In genomic region chr10:68212061-68212915, GRCm38 (mm10) we compare ENCODE assay signal across 8 mouse cellular contexts.
DNase-seq lines count a peak whose midpoint lies in the region; ATAC-seq and TF ChIP-seq lines count a peak whose summit lies in the region.

No protein-coding gene starts in this region.

- DNase-seq in gastrocnemius, postnatal 10 days: peak; percentile 43
- no peak for DNase-seq in gastrocnemius, adult 8-10 months (ENCODE audit: low spot score in 2 of 2)
- DNase-seq in ES-E14 (ENCODE audit: low read depth, low spot score): no peak
- DNase-seq in limb, embryonic 14.5 days (ENCODE audit: low spot score): peak; percentile 85
- no peak for DNase-seq in left cerebral cortex, postnatal 36 days (ENCODE audit: low spot score in 2 of 2)
- no peak for DNase-seq in thymus, postnatal 10 days (ENCODE audit: low spot score in 2 of 2)

- peak overlapping the region; percentile 5; the same call in 1 of the 2 replicates for H3K4me2 ChIP-seq in heart, embryonic 16.5 days (ENCODE audit: low read depth, low read length)
- 0 out of 2 replicates have a peak overlapping the region, but pooled peaks have one; percentile 13 for H3K4me2 ChIP-seq in limb, embryonic 14.5 days (replicated peaks; ENCODE audit: low read depth, low read length, severe bottlenecking)

- no peak for ATAC-seq in heart, embryonic 16.5 days (replicated peaks; ENCODE audit: extremely low read depth, insufficient read depth, low FRiP score)
- ATAC-seq in limb, embryonic 14.5 days (ENCODE audit: low FRiP score, low read depth): peak; percentile 48; the same call in 1 of the 2 replicates
- ATAC-seq in megakaryocyte progenitor cell, adult 5-6 weeks (replicated peaks; ENCODE audit: poor library complexity): no peak

- no peaks in the 10 kb centered on the region for H3K4me1 ChIP-seq in ES-E14 (ENCODE audit: control insufficient read depth in 2 of 2, insufficient read depth in 2 of 2, low read length in 2 of 2, poor library complexity in 1 of 2)
- peaks cover 19% of the 10 kb centered on the region for H3K4me1 ChIP-seq in heart, embryonic 16.5 days (ENCODE audit: control insufficient read depth, insufficient read depth, low read length)
- peaks cover 28% of the 10 kb centered on the region for H3K4me1 ChIP-seq in limb, embryonic 14.5 days (ENCODE audit: control insufficient read depth, insufficient read depth, low read length)

- no peaks in the 10 kb centered on the region for H3K36me3 ChIP-seq in ES-E14 (ENCODE audit: control insufficient read depth, insufficient read depth, low read length, poor library complexity, severe bottlenecking)
- H3K36me3 ChIP-seq in heart, embryonic 16.5 days (ENCODE audit: control insufficient read depth, insufficient read depth): peaks cover 15% of the 10 kb centered on the region
- peaks cover 21% of the 10 kb centered on the region for H3K36me3 ChIP-seq in limb, embryonic 14.5 days (ENCODE audit: control insufficient read depth, insufficient read depth, low read length)

- H3K27ac ChIP-seq in ES-E14 (ENCODE audit: insufficient read depth, low read depth, low read length, poor library complexity, severe bottlenecking): no peak overlapping the region; the same call in 1 of the 2 replicates
- H3K27ac ChIP-seq in heart, embryonic 16.5 days (ENCODE audit: low read length): peak overlapping the region; percentile 13; the same call in 1 of the 2 replicates
- no peak overlapping the region for H3K27ac ChIP-seq in limb, embryonic 14.5 days (replicated peaks; ENCODE audit: low read depth, low read length)

- no peak for TF ChIP-seq POLR2A in limb, embryonic 14.5 days (IDR thresholded peaks at IDR 0.05; ENCODE audit: borderline replicate concordance, extremely low read depth, insufficient read depth, insufficient read length)

- WGBS in heart, embryonic 16.5 days: 41% methylated on average over 10 of the region's 10 CpGs
- WGBS in limb, embryonic 14.5 days: 17% methylated on average over 10 of the region's 10 CpGs

- in situ Hi-C loops in ES-E14 (cut with MboI; ENCODE audit: low sequenced_read_pairs in 2 of 2, unreplicated experiment in 2 of 2): no loop called here

- intact Hi-C loops in left cerebral cortex, postnatal 36 days (cut with DNase I): no loop called here

- H3K27me3 ChIP-seq in heart, embryonic 16.5 days (ENCODE audit: control insufficient read depth, insufficient read depth, low read length): no peaks in the 10 kb centered on the region
- no peaks in the 10 kb centered on the region for H3K27me3 ChIP-seq in limb, embryonic 14.5 days (ENCODE audit: control insufficient read depth, insufficient read depth, low read length)

- no peak overlapping the region for H3K4me3 ChIP-seq in ES-E14 (ENCODE audit: insufficient read depth in 1 of 2, low read depth in 1 of 2, low read length in 2 of 2, poor library complexity in 1 of 2, severe bottlenecking in 1 of 2)
- no peak overlapping the region for H3K4me3 ChIP-seq in heart, embryonic 16.5 days (ENCODE audit: low read length)
- no peak overlapping the region for H3K4me3 ChIP-seq in limb, embryonic 14.5 days (replicated peaks; ENCODE audit: low read length)

- H3K9me3 ChIP-seq in ES-E14 (ENCODE audit: control insufficient read depth, insufficient read depth, low read depth, low read length): no peaks in the 10 kb centered on the region
- peaks cover 8% of the 10 kb centered on the region for H3K9me3 ChIP-seq in heart, embryonic 16.5 days (replicated peaks; ENCODE audit: control insufficient read depth, low read length)
- H3K9me3 ChIP-seq in limb, embryonic 14.5 days (ENCODE audit: control insufficient read depth, low read length): peaks cover 7% of the 10 kb centered on the region

- no peak overlapping the region for H3K9ac ChIP-seq in ES-E14 (ENCODE audit: insufficient read depth, low read depth, low read length, poor library complexity, severe bottlenecking)
- H3K9ac ChIP-seq in heart, embryonic 16.5 days (ENCODE audit: low read length): no peak overlapping the region
- H3K9ac ChIP-seq in limb, embryonic 14.5 days (ENCODE audit: low read depth, low read length, severe bottlenecking): no peak overlapping the region

TF ChIP-seq in ES-E14, 5 proteins besides CTCF, POLR2A, EP300 and RAD21:
- TF ChIP-seq ZNF384 (IDR thresholded peaks at IDR 0.05; ENCODE audit: low read depth, low read length): peak; percentile 55; the same call in 1 of the 2 replicates
- no peak for TF ChIP-seq HCFC1 (IDR thresholded peaks at IDR 0.05; ENCODE audit: borderline replicate concordance, insufficient read depth, low read length)
- TF ChIP-seq CHD2 (IDR thresholded peaks at IDR 0.05; ENCODE audit: low read depth, low read length): no peak
- TF ChIP-seq MAFK (IDR thresholded peaks at IDR 0.05; ENCODE audit: insufficient read depth, low read depth, low read length): no peak
- TF ChIP-seq ZC3H11A (IDR thresholded peaks at IDR 0.05; ENCODE audit: borderline replicate concordance, low read depth, low read length): no peak

Comparison
In these comparisons a context has a peak if more than half of its experiments do, and no peak if none do; other contexts are left out.
1. DNase-seq: peak in gastrocnemius, postnatal 10 days (single experiment) and limb, embryonic 14.5 days (single experiment); none in gastrocnemius, adult 8-10 months (0 of 2), ES-E14 (single experiment), left cerebral cortex, postnatal 36 days (0 of 2) and thymus, postnatal 10 days (0 of 2).